Mouse (Mus musculus) hematopoietic stem cell, adult 5-6 weeks (primary cell): ENCODE measurements at regions not wholly inside any gene's neighbourhood (a gene's known extent, or its start where the extent isn't known, plus 50 kb on each side); places are given as distances from the start of the nearest gene placed in this dataset.

Source experiments
- ATAC-seq, 2 experiments: fragments of 125-278 bp in 1 of 2; replicated peaks in 1 of 2; 2 replicates each; pipeline ENCODE4 v1.8.0; 2016 to 2017; ENCODE audit warnings: inconsistent platforms in 2 of 2, mild to moderate bottlenecking in 2 of 2, moderate number of reproducible peaks in 2 of 2, low read depth in 1 of 2, moderate TSS enrichment in 1 of 2; ENCODE audit not compliant: low FRiP score in 2 of 2, poor library complexity in 2 of 2, severe bottlenecking in 2 of 2, insufficient read depth in 1 of 2, low TSS enrichment in 1 of 2

DNA sequence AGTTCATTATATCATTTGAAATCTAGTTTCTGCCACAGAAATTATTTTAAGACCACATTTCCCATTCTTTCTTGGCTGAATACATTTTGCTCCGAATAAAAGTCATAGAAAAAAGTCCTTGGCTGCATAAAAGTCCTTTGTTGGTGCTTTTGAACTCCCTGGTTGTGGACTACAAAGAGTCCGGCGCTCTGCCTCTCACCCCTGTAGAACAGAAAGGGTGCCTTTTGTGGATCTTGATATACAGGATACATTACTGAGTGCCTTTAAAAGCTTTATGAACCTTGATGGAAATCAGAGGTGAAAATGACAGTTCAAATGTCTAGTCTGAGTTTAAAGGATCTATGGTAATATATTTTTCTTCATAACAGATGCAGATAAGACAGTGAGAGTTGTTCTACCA, 355.5 kb downstream of the Anxa1 start:
- ATAC-seq = no peak

DNA sequence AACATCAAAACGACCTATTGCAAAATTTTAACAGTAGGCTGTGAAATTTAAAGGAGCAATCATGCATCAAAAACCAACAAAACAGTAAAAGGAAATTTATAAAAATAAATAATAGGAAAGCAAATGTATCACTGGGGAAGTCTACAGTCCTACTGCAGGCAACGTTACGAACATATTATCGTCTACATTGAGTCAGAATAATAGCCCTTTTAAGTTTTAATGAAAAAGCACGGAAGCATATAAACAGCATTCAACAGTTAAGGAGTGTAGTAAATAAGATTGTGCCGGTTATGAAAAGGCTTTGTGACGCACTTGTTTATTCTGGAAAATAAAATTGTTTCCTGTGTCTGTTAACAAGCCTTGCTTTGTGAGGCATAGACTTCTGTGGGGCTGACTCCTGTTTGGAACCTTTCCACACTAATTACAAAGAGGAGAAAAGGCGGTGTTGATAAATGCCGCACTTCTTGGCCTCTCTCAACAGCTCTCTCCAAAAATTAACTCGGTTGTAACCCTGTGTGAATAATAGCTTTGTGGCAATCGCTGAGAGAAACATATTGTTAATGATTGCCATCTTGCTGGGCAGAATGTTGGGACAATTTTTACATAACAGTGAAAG, 363.0 kb downstream of the Anxa1 start:
- ATAC-seq = no peak

GRCm38 (mm10) chr19:20014114-20014513, 376.6 kb downstream of the Anxa1 start:
- ATAC-seq = no peak

GRCm38 (mm10) chr19:20009801-20010441, 380.8 kb downstream of the Anxa1 start:
- ATAC-seq = no peak

GRCm38 (mm10) chr19:20005932-20006625, 384.7 kb downstream of the Anxa1 start:
- ATAC-seq = no peak

DNA sequence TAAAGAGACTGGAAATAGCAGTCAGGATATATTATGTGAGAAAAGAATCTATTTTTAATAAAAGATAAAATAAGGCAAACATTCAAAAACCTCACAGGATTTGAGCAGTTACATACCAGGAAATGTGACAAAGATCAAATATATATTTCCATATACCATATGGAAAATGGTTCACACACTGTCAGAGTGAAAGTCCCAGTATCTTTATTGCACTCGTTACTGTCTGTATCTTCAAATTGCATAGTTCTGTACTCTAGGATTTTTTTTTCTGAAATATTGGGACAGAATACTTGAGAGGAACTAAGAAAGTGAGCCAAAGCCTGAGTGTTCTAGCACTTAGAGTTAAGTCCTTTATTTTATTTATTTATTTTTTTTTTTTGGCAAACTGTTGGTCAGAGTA, 403.5 kb downstream of the Anxa1 start:
- no peak for ATAC-seq

DNA sequence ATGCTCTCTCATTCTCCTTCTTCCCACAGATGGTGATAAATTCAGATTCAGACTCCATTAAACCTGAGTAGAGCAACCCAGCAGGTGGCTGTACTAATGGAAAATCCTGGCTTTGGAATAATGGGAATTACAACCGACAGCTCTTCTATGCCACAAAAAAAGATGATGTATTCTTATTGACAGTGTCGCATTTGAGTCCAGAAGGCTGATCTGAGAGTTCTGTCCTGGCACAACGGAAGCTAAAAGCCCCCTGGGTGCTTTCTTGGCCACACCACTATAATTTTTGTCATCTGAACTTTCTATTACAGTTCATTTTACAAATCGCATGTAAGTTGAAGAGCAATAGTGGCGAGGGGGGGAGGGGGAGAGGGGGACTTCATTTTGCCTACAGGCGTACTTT, 411.9 kb downstream of the Anxa1 start:
- ATAC-seq = no peak

DNA sequence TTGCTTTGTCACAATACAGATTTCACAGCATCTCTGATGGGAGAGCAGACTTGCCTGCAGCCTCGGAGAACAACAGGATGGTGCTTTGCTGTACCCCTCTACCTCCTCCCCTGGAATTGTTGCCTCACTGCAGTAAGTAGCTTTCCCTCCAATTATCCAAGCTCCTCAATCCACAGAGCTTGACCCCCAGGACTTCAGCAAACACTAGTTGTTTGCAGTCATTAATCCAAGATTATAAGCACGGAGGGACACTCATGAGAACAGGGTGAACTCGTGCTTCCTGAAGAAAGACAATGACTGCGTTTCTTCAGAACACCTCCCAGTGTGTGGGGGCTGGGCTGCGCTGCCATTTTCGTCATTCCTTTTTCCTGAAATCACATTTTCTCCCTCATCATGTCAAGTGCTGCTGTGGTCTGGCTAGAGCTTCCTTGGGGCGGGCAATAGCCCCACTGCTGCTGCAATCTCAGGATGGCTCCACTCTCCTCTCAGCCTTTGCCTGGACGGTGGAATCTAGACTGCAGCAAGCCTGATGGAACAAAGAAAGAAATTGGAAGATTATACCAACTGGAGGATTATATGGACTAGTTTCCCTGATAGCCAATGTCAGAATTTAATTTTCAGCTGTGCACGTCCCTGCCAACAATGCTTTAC, 413.0 kb downstream of the Anxa1 start:
- ATAC-seq = no peak

- ATAC-seq = no peak
Observed at GRCm38 (mm10) chr19:19976776-19977175, 414.0 kb downstream of the Anxa1 start.

DNA sequence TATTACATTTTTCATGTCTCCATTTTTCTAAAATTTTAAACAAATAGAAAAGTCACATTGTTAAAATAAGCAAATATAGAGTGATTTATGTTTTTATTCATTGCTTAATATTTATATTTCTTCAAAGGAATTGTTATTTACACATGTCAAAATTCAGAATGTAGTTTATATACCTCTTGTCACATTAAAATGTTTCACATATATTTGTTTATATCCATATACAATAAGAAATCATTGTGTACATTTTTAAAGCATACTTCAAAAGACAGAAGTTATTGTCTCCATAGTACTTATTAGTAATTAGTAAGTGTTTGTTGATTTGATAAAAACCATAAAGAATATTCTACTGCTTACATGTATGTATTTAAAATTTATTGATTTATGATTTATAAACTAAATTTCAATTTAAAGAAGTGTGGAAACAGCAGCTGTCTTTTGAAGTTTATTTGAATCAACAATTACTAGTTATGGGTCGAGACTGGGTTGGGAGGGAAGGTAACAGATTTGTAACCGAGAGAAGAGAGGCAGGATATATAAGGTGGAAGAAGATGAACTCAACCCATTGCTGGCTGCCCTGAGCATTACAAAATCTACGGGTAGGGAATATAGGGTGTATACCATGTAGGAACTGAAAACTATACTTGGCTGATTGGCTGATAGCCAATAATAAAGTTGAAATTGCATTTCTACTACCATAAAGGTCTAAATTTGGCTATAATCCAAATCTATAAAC, 420.8 kb downstream of the Anxa1 start:
- no peak for ATAC-seq

- ATAC-seq = no peak
Observed at GRCm38 (mm10) chr19:19969335-19969734, 421.4 kb downstream of the Anxa1 start.

DNA sequence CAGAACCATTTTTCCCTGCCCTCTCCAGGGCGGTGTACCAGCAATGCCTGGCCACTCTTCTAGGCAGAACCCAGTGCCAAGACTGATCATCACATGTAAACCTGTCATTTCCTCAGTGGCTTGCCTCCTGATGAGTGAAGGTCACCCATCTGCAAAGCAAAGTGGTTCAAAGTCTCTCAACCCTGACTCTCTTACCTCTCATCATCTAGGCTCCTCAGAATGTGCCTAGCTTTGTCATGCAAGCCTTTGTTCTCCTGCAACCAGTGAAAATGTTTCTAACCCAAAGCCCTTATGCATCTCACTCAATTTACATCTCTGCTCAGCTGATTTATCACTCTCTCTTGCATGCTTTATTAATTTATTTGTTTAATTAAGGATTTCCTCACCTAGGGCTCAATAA, 445.5 kb downstream of the Anxa1 start:
- no peak for ATAC-seq

- no peak for ATAC-seq
Observed at GRCm38 (mm10) chr19:19942697-19943096, 448.0 kb downstream of the Anxa1 start.

- ATAC-seq = peak; percentile 25 to 56; a peak in 2 of 4 replicates
Observed at GRCm38 (mm10) chr19:19921109-19921508, 469.6 kb downstream of the Anxa1 start.

DNA sequence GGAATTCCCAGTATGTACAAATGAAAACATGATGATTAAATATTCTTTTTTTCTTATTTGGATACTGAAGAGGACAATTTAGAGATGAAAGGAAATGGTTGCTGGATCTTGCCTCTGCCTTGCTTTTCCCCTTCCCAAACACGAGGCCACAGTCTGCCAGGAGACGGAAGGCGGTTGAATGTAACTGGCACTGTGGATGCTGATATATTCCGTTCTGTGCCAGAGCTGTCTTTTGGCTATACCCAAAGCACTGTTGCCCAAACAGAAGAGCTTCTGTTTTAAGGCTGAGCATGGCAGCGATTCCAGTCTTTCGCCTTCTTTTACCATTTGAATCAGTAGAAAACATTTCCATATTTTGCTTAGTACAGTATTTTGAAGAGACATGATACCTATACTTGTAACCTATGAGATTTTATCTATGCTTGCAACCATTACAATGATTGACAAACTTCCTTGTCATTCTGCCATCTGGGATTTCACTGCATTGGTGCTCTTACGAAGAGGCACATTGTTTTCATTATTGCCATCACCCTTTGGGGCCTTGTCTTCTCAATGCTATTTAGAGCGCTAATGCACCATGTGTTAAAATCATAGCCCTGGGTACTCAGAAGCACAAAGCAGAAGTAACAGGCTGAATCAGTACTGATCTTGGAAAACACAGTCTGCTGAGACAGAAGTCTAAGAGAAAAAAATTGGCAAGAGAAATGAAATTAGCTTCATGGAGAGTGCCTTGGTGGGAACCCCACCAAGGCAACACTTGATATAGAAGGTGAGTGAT, 504.6 kb downstream of the Anxa1 start:
- no peak for ATAC-seq

DNA sequence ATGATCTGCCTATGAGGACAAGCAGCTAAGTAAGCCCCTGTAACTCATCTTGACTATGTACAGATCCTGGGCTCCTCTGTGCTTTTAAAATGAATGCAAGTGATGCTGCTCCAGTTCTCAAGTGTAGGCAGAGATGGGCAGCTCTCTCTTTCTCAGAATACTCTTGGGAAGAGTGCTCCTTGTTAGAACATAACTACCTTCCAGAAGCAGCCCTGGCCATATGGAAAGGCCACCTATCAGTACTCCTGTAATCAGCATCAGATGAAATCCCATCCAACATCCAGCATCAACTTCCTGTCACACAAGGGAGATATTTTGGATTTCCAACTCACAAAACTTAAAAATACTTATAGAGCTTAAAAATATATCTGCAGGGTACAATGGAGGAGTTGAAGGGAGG, 509.8 kb downstream of the Anxa1 start:
- no peak for ATAC-seq

- no peak for ATAC-seq
Observed at GRCm38 (mm10) chr19:19848152-19848551, 542.6 kb downstream of the Anxa1 start.
